Mouse (Mus musculus): ENCODE results near the gene Vav3.

The Vav3 gene

DNA sequence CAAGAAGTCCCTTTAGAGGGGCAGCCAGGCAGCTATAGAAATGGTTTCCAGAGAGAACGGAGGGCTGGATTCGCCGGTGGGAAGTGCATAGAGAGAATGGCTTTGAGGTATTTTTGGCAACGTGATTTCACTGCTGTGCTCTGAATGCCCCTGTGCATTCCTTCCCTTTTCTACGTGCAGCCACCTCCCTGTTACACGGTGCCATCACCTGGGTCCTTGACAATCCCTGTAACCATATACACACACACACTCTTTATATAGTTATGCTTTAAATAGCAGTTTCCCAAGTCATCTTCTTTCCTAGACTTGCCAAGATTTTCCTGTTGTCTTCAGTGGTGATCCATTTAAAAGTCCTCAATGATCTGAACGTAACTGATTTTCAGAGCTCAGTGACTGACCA lies 181.7 kb downstream of the Vav3 start:
- DNase-seq, result no peak

DNA sequence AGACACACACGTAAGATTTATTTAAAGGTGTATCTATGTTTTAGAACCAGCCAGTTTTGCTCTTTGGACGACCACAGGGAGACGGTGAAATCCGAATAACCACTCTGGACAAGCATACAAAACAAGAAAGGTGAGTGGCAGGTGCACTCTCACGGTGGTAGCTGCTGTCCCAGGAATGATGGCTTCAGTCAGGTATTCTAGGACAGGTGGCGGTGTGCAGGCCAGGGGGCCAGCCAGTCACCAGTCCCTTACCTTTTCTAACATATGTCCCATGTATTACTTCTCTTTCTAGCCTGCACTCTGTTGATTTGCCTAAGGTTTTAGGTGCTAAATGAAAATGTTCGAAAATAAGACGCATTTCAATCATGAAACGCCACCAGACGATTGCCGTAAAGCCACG lies 185.4 kb downstream of the Vav3 start:
- DNase-seq, result peak in 1 of 2 experiments; percentile 2

DNA sequence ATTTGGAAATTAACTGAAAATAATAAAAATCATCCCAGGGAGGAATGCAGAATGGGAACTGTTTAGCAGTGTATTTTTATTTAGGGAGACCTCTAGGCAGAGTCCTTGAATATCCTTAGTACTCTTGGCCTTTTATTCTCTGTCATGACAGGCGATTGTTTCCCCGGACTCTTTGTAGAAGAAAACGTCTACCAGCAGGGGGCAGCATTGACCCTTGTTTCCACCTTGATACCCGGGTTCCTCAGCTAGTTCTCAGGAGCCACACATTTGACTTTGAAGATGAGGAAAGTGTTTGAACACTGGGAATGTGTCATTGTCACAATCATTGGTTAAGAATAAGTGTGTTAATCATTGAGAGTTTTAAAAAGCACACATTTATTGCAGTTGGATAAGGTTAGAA lies 185.8 kb downstream of the Vav3 start:
- DNase-seq, result peak; percentile 77 to 79

DNA sequence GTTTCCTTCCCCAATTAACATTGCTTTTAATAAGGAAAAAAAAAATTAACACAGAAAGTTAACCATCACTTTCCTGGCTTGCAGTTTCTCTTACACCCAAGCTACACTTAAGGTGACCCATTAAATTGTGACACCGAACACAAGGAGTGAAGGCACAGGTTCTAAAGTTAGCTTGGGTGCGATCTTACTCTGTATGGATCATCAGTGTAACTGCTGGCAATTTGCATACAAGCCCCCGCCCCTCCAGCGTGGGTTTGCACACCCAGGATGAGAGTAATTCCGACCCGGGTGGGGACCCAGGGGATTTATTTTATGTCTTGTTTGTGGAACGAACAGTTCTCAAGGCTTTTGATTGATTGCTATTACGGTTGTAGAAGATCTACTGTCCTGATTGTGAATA lies 186.2 kb downstream of the Vav3 start:
- no peak for DNase-seq

DNA sequence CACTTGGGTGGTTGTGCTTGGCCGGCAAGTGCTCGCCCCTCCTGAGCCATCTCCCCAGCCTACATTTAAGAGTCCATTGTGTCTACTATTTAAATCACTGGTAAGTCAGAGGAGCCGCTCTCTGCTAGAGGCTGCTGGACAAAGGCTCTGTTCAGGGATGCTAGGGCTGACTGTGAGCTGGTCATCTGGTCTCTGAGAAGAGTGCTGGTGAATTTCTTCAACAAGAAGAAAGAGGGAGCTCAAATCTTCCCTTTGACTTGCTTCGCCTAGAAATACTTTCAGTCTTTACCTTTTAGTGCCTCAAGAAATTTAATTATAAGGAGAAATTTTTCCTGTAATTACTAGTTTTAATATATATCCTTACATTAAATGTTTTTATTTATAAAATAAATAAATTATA lies 188.2 kb downstream of the Vav3 start:
- DNase-seq, result no peak

DNA sequence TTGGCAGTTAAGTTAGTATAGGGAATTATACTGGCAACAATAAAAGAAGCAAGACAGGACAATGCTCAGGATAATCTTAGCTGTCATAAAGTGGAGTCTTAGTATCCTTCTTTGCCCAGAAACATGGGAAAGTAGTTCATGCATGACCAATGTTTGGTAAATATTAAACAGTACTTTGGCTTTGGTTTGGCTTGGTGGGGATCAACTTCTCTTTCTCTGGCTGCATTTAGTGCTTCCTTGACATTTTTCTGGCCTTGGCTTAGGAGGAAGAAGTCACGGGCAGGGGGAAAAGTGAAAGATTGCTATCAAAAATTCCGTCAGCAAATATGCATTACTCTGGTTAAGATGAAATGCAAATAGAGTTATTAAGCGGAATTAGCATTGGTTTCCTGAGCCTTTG lies 197.2 kb downstream of the Vav3 start:
- no peak for DNase-seq

DNA sequence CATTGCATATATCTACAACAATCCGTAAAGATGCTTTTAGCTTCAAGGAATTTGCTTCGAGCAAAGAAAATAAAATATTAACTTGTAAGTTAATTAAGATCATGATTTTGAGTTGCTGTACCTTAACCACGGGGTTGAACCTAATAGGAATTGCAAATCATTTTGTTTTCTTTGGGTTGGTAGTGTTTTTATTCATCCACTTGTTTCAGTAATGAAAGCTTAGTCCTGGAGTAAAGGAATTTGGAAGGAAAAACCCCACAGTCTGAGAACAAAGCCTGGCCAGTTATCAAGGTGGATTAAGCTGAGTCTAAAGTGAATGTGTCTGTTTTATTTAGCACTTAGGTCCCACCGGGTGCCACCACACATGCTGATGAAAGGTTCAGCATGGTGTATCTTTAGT lies 199.6 kb downstream of the Vav3 start:
- DNase-seq, result no peak

DNA sequence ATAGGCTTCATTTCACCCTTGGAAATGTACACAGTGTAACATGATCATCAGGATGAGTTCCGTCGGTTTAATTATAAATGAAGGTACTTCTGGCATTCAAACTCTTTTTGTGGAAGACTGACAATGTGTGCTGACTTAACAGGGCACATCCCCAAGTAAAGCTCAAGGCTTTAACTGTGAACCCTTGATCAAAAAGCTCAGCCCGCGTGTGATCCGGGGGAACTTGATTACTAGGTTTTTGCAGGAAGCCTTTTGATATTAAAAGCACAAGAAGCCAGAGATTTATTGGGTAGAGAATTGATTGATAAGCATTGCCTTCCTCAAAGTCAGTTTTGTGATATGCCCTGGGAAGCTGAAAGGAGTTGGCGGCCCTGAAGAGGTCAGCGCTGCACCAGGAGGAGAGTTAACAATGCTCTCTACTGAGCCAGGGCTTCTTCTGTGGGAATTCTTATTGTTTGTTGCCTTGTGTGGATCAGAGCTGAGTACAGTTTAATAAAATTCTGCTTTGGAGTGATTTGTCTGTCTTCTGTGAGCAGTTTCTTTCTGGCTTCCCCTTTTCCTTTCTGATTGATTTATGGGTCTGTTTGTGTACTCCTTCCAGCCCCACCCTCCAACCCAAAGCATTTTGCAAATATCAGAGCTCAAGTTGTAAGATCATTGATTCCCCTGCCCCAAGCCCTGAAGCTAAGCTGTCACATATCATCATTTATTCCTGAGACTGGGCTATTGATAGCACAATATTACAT lies 204.2 kb downstream of the Vav3 start:
- no peak for DNase-seq

DNA sequence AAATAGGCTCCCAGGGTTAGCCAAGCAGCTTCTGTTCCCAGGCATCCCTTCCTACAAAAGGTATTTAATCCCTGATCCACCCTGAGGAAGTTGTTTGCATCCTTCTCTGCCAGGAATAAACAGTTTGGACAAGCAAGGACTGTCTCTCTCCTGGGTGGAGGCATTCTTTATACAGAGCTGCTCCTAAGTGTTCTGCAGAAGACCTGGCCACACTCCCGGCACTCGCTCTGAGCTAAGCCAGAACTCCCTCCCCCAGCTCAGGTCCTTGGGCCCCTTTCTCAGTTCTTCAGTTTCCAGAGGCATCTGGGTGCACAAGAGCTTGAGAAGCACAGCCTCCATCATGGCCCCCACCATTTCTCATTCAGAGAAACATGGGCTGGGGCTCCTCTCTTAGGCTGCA lies 216.9 kb downstream of the Vav3 start:
- no peak for DNase-seq

DNA sequence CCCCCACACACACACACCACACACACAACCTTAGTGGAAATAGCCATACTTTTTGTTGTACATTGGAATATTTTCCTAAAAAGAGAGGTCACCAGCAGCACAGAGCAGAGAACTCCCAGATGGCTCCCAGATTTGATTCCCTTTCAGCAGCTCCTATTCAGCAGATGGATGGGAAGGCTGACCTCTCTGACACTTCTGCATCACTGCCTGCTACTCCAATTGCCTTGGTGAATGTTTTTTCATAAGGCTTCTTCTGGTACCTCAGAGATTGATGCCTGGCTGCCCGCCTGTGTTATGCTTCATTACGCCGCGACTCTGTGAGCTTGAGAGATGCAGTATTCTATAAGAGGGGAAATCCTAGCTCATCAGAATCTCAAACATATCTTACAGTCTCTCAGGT lies 220.8 kb downstream of the Vav3 start:
- DNase-seq, result no peak

DNA sequence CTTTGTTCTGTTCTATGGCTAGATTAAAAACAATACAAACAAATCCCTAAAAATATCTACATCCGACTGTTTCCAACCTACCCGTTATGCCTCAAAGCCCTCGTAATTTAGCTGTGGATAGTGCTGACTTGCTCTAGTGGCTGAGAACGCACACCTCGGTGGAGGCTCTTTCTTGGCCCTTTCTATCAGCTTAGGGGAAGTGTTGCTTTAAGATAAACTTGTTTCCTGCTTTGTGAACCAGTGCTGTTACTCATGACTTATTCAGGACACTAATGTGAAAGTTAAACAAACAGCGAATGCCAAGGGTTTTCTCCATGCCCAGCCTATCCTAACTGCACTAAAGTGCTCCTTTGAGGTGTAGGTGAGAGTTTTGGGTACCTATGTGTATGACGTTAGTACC lies 221.3 kb downstream of the Vav3 start:
- no peak for DNase-seq

DNA sequence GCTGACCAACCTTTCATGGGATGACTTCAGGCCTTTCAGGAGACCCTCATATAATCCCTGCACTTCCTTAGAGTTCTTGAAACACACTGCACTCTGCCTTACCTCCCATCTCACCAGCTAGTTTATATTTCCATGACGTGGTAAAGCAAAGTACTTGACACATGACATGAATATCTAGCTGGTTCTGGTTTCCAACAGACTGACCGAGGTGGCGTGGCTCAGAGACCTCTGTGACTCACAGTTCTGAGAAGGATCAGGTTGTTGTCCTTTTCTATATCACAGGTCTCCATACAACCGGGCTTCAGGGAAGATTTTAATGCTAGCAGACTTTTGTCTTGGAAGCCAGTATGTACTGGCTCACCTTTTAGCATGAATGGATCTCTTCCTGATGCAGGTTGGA lies 221.8 kb downstream of the Vav3 start:
- no peak for DNase-seq

DNA sequence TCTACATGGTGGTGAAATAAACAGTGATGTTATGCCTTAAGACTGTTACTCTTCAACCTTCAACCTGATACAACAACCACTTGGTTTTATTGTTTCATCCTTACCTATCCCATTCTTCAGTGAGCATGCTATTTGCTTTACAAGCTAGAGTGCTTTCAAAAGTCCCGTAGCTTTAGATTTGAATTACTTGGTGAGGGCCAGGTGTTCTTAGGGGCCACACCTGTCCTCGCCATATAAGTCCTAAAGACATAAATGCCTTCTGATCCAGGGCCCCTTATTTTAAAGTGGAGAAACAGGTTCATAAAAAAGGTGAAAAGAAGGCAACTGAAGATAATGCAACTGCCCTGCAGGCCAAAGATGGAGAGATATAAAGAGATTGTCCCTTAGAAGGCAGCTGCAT lies 224.0 kb downstream of the Vav3 start:
- no peak for DNase-seq

DNA sequence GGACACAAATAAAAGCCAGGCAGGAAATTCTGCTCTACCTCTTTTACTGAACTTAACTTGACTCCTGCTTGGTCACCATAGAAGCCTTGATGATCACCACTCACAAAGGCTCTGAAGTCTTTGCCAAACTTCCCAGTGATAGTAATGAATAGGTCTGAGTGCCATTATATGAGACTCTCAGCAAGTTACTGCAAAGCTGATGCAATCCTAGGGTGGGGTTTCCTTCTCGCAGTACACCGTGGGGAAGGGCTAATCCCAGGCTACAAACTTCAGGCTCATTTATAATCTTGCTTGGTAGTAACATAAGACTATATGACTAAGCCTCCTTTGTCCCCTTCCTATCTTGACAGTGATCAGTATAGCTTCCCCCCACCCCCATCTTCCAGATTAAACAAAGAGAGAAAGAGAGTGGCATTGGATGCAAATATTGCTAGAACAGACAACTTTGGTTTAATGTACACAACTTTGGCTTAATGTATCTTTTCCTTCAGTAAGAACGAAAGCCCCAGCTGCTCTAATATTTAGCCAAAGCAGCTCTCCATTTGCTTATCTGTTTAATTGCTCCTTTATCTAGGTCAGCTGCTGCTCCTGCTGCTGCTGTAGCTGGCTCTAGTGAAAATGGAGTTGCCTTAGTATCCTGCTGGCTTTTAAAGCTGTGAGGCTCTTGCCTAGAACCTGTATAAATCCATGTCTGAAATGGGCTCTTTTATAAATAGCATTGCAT lies 228.3 kb downstream of the Vav3 start:
- DNase-seq, result no peak

DNA sequence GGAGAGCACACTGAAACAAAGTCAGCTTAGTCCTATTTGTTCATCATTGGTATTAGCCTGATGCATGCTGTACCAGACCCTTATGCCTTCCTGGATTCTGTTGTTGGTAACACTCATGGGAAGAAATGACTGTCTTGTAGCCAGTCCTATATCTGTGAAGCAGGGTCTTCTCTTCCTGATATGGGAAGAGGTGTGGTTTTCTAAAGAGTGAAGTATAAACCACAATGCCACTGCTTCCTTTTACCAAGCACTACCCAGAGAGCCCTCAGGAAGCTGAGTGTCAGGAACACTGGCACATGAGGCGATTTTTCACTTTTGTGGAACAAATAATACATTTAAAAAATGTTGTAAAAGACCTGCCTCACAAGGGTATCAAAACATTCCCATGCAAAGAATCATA lies 231.0 kb downstream of the Vav3 start:
- no peak for DNase-seq

DNA sequence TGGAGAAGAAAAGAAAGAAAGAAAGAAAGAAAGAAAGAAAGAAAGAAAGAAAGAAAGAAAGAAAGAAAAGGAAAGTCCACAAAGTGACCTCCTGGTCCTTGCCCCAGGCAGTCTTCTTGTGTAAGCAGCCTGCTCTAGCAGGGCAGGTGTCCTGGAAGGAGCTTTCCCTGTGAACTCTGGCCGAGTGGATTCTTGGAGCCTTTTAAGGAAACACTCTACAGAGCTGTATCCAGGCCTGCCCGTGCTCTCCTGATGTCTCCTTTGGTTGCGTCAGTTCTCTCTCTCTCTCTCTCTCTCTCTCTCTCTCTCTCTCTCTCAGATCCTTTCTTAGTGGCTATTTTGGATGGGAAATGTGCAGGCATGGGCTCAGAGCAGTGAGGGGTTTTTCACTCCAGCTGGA lies 232.4 kb downstream of the Vav3 start:
- no peak for DNase-seq

DNA sequence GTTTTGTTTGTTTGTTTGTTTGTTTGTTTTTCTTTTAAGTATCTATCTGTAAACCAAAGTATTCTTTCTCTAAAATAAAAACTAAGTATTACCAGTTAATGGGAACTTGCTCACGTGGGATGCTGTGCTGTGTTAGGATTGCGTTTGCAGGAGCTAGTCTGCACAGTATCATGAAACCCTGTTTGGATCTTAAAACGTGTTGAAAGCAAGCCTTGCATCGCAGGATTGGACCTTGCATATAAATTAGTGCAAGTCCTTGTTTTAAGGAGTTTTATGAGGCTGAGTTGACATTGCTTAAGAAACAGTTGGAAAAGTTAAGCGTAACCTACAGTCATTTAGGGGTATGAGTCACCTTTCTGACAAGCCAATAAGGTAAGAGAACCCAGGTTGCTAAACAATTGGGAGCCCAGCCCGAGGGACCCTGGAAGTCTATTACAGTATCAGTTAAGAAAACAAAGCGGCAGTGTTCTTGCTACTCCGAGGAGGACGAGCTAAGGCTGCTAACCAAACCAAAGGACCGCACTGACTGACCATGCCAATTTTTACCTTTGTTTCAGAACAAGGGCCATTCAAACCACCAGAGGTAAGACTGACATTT lies 233.2 kb downstream of the Vav3 start:
- DNase-seq, result no peak

DNA sequence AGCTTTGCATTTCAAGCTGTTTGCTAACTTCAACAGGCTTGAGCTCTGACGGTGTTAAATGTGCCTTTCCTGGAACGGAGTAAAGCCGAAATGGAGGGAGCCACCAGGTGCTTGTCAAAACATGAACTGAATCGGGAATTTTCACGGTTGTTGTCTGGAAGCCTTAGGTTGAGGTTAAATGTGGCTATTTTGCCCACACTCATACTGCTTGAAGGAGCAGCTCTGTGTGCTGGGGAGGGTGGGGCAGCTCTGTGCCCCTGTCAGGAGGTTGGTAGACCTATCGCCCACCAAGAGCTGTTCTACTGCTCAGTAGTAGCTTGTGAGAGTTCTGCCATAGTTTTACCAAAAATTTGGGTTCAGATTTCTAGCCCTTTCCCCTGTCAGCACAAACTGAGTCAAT lies 233.7 kb downstream of the Vav3 start:
- no peak for DNase-seq

DNA sequence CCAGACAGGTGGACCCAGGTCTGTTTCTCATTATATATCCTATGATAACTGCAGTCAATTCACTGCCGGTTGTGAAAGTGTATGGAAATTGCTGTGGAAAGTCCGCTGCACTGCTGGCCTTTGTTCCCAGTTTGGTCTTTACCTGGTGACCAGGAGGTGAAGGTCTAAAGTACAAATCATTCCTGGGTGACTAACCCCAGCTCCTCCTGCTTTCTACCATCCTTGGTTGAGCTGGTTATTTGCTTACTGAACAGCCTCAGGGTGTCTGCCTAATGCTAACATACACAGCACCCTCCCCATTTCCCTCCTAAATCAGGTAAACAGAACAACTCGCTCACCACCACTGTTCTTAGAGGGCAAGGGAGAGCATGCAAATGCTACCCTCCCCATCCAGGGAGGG lies 237.9 kb downstream of the Vav3 start:
- DNase-seq, result no peak

DNA sequence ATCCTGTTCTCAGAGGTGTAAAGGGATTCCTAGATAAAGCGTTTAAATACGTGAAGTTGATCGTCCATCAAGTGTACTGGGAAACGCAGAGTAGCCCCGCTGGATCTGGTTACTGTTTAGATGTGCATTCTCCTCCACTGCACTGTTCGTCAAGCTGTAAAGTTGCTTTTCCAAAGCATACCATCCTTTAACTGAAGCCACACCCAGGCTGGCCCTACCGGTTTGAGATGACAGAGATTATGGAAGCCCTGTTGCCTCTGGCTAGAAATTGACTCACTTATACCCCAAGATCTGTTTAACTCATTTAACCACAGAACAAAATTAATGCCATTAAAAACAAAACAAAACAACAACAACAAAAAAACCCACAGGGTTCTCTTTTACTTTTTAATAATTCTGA lies 238.5 kb downstream of the Vav3 start:
- no peak for DNase-seq

DNA sequence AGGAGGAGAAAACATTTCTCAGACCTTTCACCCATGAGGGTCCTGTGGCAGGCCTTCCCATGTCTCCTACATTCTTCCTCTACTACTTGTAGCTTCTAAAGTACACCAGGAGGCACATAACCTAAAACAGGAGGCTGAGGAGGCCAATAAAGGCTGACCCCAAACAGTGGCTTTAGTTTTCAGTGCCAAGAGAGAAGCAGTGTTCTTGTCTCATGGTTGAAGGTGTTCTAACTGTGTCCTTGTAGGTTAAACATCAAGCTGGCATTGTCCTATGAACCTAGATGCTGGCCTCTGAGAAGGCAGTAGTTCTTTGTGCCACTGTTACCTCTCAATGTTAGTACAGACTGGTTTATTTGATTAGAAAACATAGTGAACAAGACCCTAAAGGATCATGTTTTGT lies 245.5 kb downstream of the Vav3 start:
- no peak for DNase-seq

DNA sequence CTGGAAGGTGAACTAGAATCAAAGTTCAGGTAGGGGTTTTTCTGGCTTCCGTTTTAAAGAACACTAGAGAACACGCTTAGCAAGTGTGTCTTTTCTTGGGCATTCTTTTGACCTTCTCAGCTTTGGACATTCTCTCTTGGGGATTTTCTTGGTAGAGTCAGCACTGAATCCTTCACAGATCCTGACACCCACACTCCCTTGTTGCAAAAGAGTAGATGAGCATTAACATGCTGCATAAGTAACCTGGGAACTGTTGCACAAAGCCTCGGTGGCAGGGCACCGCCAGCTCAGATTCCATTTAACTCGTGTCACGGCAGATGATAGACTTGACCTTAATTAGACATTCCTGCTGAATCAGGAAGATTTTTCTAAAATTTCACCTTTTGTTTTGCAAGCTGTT lies 252.5 kb downstream of the Vav3 start:
- no peak for DNase-seq

DNA sequence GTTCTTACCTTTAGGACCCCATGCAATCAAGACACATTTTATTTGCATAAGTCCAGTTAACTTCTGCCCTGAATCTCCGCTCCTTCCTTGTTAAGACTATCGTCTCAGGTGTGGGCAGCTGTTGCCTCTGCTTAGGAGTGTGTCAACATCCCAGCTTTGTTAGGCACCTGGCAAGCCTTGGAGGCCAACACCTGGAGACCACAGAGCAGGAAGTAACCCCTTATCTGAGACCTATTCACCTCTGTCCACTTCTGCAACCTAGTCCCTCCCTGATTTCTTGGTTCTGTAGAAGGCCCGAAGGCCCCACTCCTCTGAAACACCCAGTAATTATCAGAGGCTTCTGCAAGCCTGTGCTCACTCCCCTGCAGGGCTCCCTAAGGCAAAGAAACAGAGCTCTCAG lies 255.6 kb downstream of the Vav3 start:
- no peak for DNase-seq

DNA sequence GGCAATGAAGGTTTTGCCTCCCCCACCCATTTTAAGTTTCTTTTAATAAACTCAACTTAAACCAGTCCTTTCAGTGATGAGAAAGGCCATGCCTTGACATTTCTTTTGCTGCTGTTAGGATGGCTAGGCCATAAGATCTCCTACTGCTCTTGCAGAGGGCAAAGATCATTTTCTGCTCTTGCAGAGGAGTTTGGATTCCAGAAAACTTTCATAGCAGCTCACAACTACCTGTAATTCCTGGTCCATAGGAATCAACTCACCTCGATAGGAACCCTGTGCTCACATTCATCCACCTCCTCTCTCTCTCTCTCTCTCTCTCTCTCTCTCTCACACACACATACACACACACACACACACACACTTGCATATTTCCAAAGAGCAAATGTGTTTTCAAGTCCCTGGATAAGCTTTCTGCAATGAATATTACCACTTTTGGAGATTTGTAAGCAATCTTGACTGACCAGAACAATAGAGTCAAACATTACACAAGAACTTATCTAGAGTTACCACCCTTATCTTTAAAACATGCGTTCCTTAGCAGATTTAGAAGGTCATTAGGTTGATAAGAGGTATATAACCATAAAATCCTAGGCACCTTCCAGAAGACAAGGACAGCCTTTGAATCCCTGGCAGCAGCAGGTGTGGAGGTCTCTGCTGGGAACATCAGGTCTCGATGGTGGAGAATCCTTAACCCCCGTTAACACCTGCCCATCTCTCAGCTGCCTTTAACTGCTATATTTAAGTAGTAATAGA lies 260.4 kb downstream of the Vav3 start:
- no peak for DNase-seq

Data from B cell, adult 2 months (primary cell).